Mouse (Mus musculus) kidney, adult 2 months (tissue): ENCODE measurements around the gene Smg1.

Source experiments
- CTCF ChIP-seq: fragments of 200-500 bp; conservative IDR thresholded peaks from 2 replicates; pipeline ENCODE4 v1.5.1; 2011; ENCODE audit warnings: low read depth, mild to moderate bottlenecking, control low read depth, low read length, moderate library complexity, mixed read lengths; ENCODE audit not compliant: insufficient read depth, insufficient read length
- POLR2A ChIP-seq: fragments of 200-500 bp; IDR thresholded peaks from one replicate; pipeline ENCODE4 v1.6.1; 2011; ENCODE audit warnings: low read depth, low read length, control low read depth

DNA sequence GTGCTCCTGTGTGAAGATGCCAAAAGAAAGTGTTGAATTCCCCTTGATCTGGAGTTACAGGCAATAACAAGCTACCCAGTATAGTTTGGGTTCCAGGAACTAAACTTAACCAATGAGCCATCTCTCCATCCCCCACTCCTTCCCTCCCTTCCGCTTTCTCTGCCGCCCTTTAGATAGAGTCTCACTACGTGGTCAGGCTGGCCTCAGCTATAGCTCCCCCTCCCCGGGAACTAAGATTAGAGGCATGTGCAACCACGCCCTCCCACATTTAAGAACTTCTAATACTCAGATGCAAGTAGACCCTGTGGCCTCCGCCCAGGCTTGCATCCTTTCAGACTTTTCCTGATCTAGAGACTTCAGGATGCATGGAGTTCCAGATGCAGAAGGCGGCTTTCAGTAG lies 145.9 kb downstream of the Smg1 start:
- TF ChIP-seq POLR2A = no peak
- no peak for TF ChIP-seq CTCF
